Mouse (Mus musculus) MEL (cell line): ENCODE data around the gene Hoxb8. TPM values are rescaled to one million over a fixed set of nuclear protein-coding genes. Genes with fewer than 3 reads are reported as not detected.

Source experiments
- DNase-seq: peaks from one replicate; pipeline ENCODE4 v3.0.0; 2011; ENCODE audit warnings: low read depth, low spot score
- H3K27ac ChIP-seq: 2 replicates; pipeline ENCODE4 v1.5.1; 2012; ENCODE audit warnings: low read depth, mild to moderate bottlenecking, control low read depth, low read length, moderate library complexity; ENCODE audit not compliant: control insufficient read depth
- H3K27me3 ChIP-seq, 2 experiments: fragments of 150-350 bp in 1 of 2; sonication (generic) in 1 of 2; 2 replicates each; pipeline ENCODE4 v1.6.1; 2012; ENCODE audit warnings: low read length in 2 of 2, mild to moderate bottlenecking in 2 of 2, improper control_type of control experiment in 1 of 2, moderate library complexity in 1 of 2; ENCODE audit not compliant: insufficient read depth in 2 of 2, control insufficient read depth in 1 of 2
- H3K36me3 ChIP-seq, 2 experiments: 2 replicates each; pipeline ENCODE4 v1.6.1; 2012 to 2014; ENCODE audit warnings: low read length in 2 of 2, improper control_type of control experiment in 1 of 2, inconsistent platforms in 1 of 2, mild to moderate bottlenecking in 1 of 2; ENCODE audit not compliant: insufficient read depth in 2 of 2, control insufficient read depth in 1 of 2
- H3K4me1 ChIP-seq, 2 experiments: fragments of 150-350 bp in 1 of 2; sonication (generic) in 1 of 2; 2 replicates each; pipeline ENCODE4 v1.6.1; 2012; ENCODE audit warnings: low read length in 2 of 2, improper control_type of control experiment in 1 of 2, mild to moderate bottlenecking in 1 of 2; ENCODE audit not compliant: insufficient read depth in 2 of 2, control insufficient read depth in 1 of 2
- H3K4me3 ChIP-seq, 2 experiments: fragments of 150-350 bp in 1 of 2; sonication (generic) in 1 of 2; 2 replicates each; pipeline ENCODE4 v1.5.1; 2012; ENCODE audit warnings: low read depth in 2 of 2, low read length in 2 of 2, mild to moderate bottlenecking in 2 of 2, moderate library complexity in 2 of 2, control low read depth in 1 of 2, improper control_type of control experiment in 1 of 2; ENCODE audit not compliant: control insufficient read depth in 1 of 2, insufficient read depth in 1 of 2
- H3K79me2 ChIP-seq: 2 replicates; pipeline ENCODE4 v1.6.1; 2012; ENCODE audit warnings: mild to moderate bottlenecking, low read length, moderate library complexity; ENCODE audit not compliant: control insufficient read depth, poor library complexity, insufficient read depth
- H3K9ac ChIP-seq: 2 replicates; pipeline ENCODE4 v1.6.1; 2012; ENCODE audit warnings: low read depth, mild to moderate bottlenecking, control low read depth, low read length, moderate library complexity; ENCODE audit not compliant: control insufficient read depth, poor library complexity, severe bottlenecking
- H3K9me3 ChIP-seq: fragments of 150-350 bp; sonication (generic); replicated peaks from 2 replicates; pipeline ENCODE4 v1.6.1; 2012; ENCODE audit warnings: mild to moderate bottlenecking, low read length, improper control_type of control experiment, moderate library complexity; ENCODE audit not compliant: insufficient read depth
- BHLHE40 ChIP-seq: IDR thresholded peaks from 2 replicates; pipeline ENCODE4 v1.6.1; 2012; ENCODE audit warnings: low read depth, mild to moderate bottlenecking, inconsistent platforms, low read length, improper control_type of control experiment, borderline replicate concordance
- ELF1 ChIP-seq: IDR thresholded peaks from 2 replicates; pipeline ENCODE4 v1.6.1; 2014; ENCODE audit warnings: low read depth, mild to moderate bottlenecking, inconsistent platforms, low read length, improper control_type of control experiment, moderate library complexity
- GABPA ChIP-seq: IDR thresholded peaks from 2 replicates; pipeline ENCODE4 v1.6.1; 2012; ENCODE audit warnings: low read depth, mild to moderate bottlenecking, inconsistent platforms, low read length, improper control_type of control experiment, moderate library complexity
- GATA1 ChIP-seq: IDR thresholded peaks from 2 replicates; pipeline ENCODE4 v1.6.1; 2011; ENCODE audit warnings: low read depth, low read length, improper control_type of control experiment
- HCFC1 ChIP-seq: IDR thresholded peaks from 2 replicates; pipeline ENCODE4 v1.6.1; 2012; ENCODE audit warnings: low read depth, mild to moderate bottlenecking, inconsistent platforms, low read length, improper control_type of control experiment, moderate library complexity
- JUND ChIP-seq: IDR thresholded peaks from 2 replicates; pipeline ENCODE4 v1.6.1; 2011; ENCODE audit warnings: low read depth, mild to moderate bottlenecking, improper control_type of control experiment, low read length
- KAT2A ChIP-seq: conservative IDR thresholded peaks from 2 replicates; pipeline ENCODE4 v1.6.1; 2012; ENCODE audit warnings: low read depth, low read length, improper control_type of control experiment, inconsistent platforms
- MAFK ChIP-seq: IDR thresholded peaks from 2 replicates; pipeline ENCODE4 v1.6.1; 2011; ENCODE audit warnings: low read depth, mild to moderate bottlenecking, low read length, improper control_type of control experiment, borderline replicate concordance
- MAX ChIP-seq: IDR thresholded peaks from 2 replicates; pipeline ENCODE4 v1.6.1; 2011; ENCODE audit warnings: low read length, improper control_type of control experiment
- MYB ChIP-seq: IDR thresholded peaks from 2 replicates; pipeline ENCODE4 v1.6.1; 2011; ENCODE audit warnings: mild to moderate bottlenecking, low read depth, low read length, improper control_type of control experiment
- MYC ChIP-seq: IDR thresholded peaks from 2 replicates; pipeline ENCODE4 v1.6.1; 2011; ENCODE audit warnings: low read depth, mild to moderate bottlenecking, low read length, improper control_type of control experiment, moderate library complexity
- NRF1 ChIP-seq: IDR thresholded peaks from 2 replicates; pipeline ENCODE4 v1.6.1; 2014; ENCODE audit warnings: low read depth, mild to moderate bottlenecking, inconsistent platforms, low read length, improper control_type of control experiment, moderate library complexity; ENCODE audit not compliant: poor library complexity, insufficient read depth, severe bottlenecking
- RCOR1 ChIP-seq: IDR thresholded peaks from 2 replicates; pipeline ENCODE4 v1.6.1; 2012; ENCODE audit warnings: low read depth, mild to moderate bottlenecking, inconsistent platforms, low read length, improper control_type of control experiment
- TCF12 ChIP-seq: IDR thresholded peaks from 2 replicates; pipeline ENCODE4 v1.6.1; 2014; ENCODE audit warnings: low read depth, mild to moderate bottlenecking, inconsistent platforms, low read length, improper control_type of control experiment, moderate library complexity
- UBTF ChIP-seq: IDR thresholded peaks from 2 replicates; pipeline ENCODE4 v1.6.1; 2012; ENCODE audit warnings: low read depth, mild to moderate bottlenecking, inconsistent platforms, low read length, improper control_type of control experiment, moderate library complexity, borderline replicate concordance; ENCODE audit not compliant: insufficient read depth
- USF1 ChIP-seq: IDR thresholded peaks from 2 replicates; pipeline ENCODE4 v1.6.1; 2014; ENCODE audit warnings: low read depth, mild to moderate bottlenecking, inconsistent platforms, low read length, improper control_type of control experiment, moderate library complexity
- USF2 ChIP-seq, 2 experiments: IDR thresholded peaks; 2 replicates each; pipeline ENCODE4 v1.6.1; 2011 to 2012; ENCODE audit warnings: improper control_type of control experiment in 2 of 2, low read length in 2 of 2, borderline replicate concordance in 1 of 2, inconsistent platforms in 1 of 2, low read depth in 1 of 2, mild to moderate bottlenecking in 1 of 2; ENCODE audit not compliant: insufficient read depth in 1 of 2
- ZKSCAN1 ChIP-seq: IDR thresholded peaks from 2 replicates; pipeline ENCODE4 v1.6.1; 2012; ENCODE audit warnings: low read depth, mild to moderate bottlenecking, inconsistent platforms, low read length, improper control_type of control experiment, moderate library complexity
- ZMIZ1 ChIP-seq: IDR thresholded peaks from 2 replicates; pipeline ENCODE4 v1.6.1; 2012; ENCODE audit warnings: low read depth, mild to moderate bottlenecking, inconsistent platforms, low read length, improper control_type of control experiment, moderate library complexity
- polyA plus RNA-seq, 2 experiments: library from polyadenylated mRNA; stranded (reverse) in 1 of 2; unstranded in 1 of 2; fragments of >175 nt in 1 of 2; fragments of >200 nt in 1 of 2; gene quantifications; 2 replicates each; pipeline versions ENCODE4 v1.2.1 to v1.2.4; 2012; ENCODE audit warnings: low replicate concordance in 2 of 2, low read depth in 1 of 2; ENCODE audit not compliant: insufficient read length in 2 of 2, insufficient read depth in 1 of 2, missing spikeins in 1 of 2
- total RNA-seq: library from RNA; depleted of rRNA; stranded (reverse); fragments of 300-350 nt; gene quantifications from 2 replicates; pipeline ENCODE4 v1.2.3, GENCODE M21; 2012

Gene Hoxb8
- total and polyA plus RNA-seq, 3 experiments = not detected

GRCm38 (mm10) chr11:96323154-96323553, 41.4 kb downstream of the Hoxb8 start, which contains the start of gene Hoxb3:
Gene Hoxb3 (plus strand): TSS chr11:96323326.
- no peak within 1 kb of the TSS for H3K27ac ChIP-seq
- H3K79me2 ChIP-seq = no peaks in the 10 kb centered on the region
- H3K27me3 ChIP-seq = peaks cover 5 to 9% of the 10 kb centered on the region in 2 experiments
- H3K4me1 ChIP-seq = no peaks in the 10 kb centered on the region
- H3K36me3 ChIP-seq = no peaks in the 10 kb centered on the region
- no peak within 1 kb of the TSS for H3K4me3 ChIP-seq
- DNase-seq = no peak
- H3K9me3 ChIP-seq = no peaks in the 10 kb centered on the region
- no peak within 1 kb of the TSS for H3K9ac ChIP-seq
- TF ChIP-seq MAX (no peak), ZKSCAN1 (no peak)

GRCm38 (mm10) chr11:96324125-96324524, 42.4 kb downstream of the Hoxb8 start:
- H3K9ac ChIP-seq = no peak overlapping the region
- TF ChIP-seq USF2 (IDR thresholded peaks at IDR 0.05; ENCODE audit: borderline replicate concordance in 1 of 2, insufficient read depth in 1 of 2, low read depth in 1 of 2, low read length in 2 of 2) (no peak), BHLHE40 (no peak), KAT2A (no peak), ELF1 (no peak), TCF12 (no peak)
- no peaks in the 10 kb centered on the region for H3K36me3 ChIP-seq
- H3K79me2 ChIP-seq = no peaks in the 10 kb centered on the region
- no peak overlapping the region for H3K4me3 ChIP-seq
- H3K27me3 ChIP-seq = peaks cover 5 to 9% of the 10 kb centered on the region in 2 experiments
- no peaks in the 10 kb centered on the region for H3K4me1 ChIP-seq
- no peak overlapping the region for H3K27ac ChIP-seq
- H3K9me3 ChIP-seq = no peaks in the 10 kb centered on the region
- DNase-seq = no peak

GRCm38 (mm10) chr11:96324965-96325364, 43.3 kb downstream of the Hoxb8 start:
- Histone ChIP-seq H3K4me3 (no peak overlapping the region), H3K79me2 (no peaks in the 10 kb centered on the region), H3K9ac (no peak overlapping the region), H3K27ac (no peak overlapping the region), H3K9me3 (no peaks in the 10 kb centered on the region), H3K36me3 (no peaks in the 10 kb centered on the region), H3K4me1 (no peaks in the 10 kb centered on the region), H3K27me3 (peaks cover 6 to 9% of the 10 kb centered on the region in 2 experiments)
- no peak for DNase-seq
- TF ChIP-seq MAFK (no peak), USF2 (IDR thresholded peaks at IDR 0.05; ENCODE audit: borderline replicate concordance in 1 of 2, insufficient read depth in 1 of 2, low read depth in 1 of 2, low read length in 2 of 2) (no peak), MYC (no peak), HCFC1 (no peak), GABPA (no peak), ZKSCAN1 (no peak), UBTF (no peak), MYB (no peak), ZMIZ1 (no peak), JUND (no peak), GATA1 (no peak), KAT2A (no peak), RCOR1 (no peak), NRF1 (no peak), USF1 (no peak)
